Mouse (Mus musculus) heart, embryonic 13.5 days (tissue): ENCODE data around the gene Erfe. TPM values are rescaled to one million over a fixed set of nuclear protein-coding genes. Genes with fewer than 3 reads are reported as not detected.

Experiments used
- ATAC-seq: fragments of 200-750 bp; cut with Nextera tagmentation; 2 replicates; pipeline ENCODE4 v1.8.0; 2017; ENCODE audit warnings: moderate TSS enrichment; ENCODE audit not compliant: insufficient number of reproducible peaks, low FRiP score, low TSS enrichment; ENCODE audit errors: extremely low read depth
- H3K27ac ChIP-seq: fragments of 300-500 bp; sonication (generic); replicated peaks from 2 replicates; pipeline ENCODE4 v1.5.1; 2015; ENCODE audit warnings: moderate library complexity, mild to moderate bottlenecking, inconsistent platforms
- H3K27me3 ChIP-seq: fragments of 300-500 bp; sonication (generic); replicated peaks from 2 replicates; pipeline ENCODE4 v1.6.1; 2015; ENCODE audit warnings: mild to moderate bottlenecking, inconsistent platforms
- H3K36me3 ChIP-seq: fragments of 300-500 bp; sonication (generic); 2 replicates; pipeline ENCODE4 v1.6.1; 2015; ENCODE audit warnings: mild to moderate bottlenecking, inconsistent platforms
- H3K4me1 ChIP-seq: fragments of 300-500 bp; sonication (generic); 2 replicates; pipeline ENCODE4 v1.6.1; 2015; ENCODE audit warnings: inconsistent platforms
- H3K4me2 ChIP-seq: fragments of 300-500 bp; sonication (generic); 2 replicates; pipeline ENCODE4 v1.6.1; 2015; ENCODE audit warnings: inconsistent platforms, mild to moderate bottlenecking, moderate library complexity
- H3K4me3 ChIP-seq: fragments of 300-500 bp; sonication (generic); 2 replicates; pipeline ENCODE4 v1.5.1; 2015; ENCODE audit warnings: moderate library complexity, mild to moderate bottlenecking, inconsistent platforms
- H3K9ac ChIP-seq: fragments of 300-500 bp; sonication (generic); 2 replicates; pipeline ENCODE4 v1.6.1; 2015; ENCODE audit warnings: inconsistent platforms, mild to moderate bottlenecking, moderate library complexity
- H3K9me3 ChIP-seq: fragments of 300-500 bp; sonication (generic); 2 replicates; pipeline ENCODE4 v1.6.1; 2016; ENCODE audit warnings: inconsistent platforms
- WGBS: fragments of 180-500 bp; shearing (Covaris S2); methylation state at CpG from one replicate; pipeline ENCODE4 v1.1.7; 2015; ENCODE audit warnings: mixed read lengths; 5-methylcytosine and 5-hydroxymethylcytosine counted together
- polyA plus RNA-seq: library from polyadenylated mRNA; unstranded; fragments of >200 nt; fragmentation: Nextera tagmentation; extraction: Ambion mirVana; gene quantifications from 2 replicates; pipeline ENCODE4 v1.2.1, GENCODE M21; 2015

The Erfe gene
- polyA plus RNA-seq, 1 experiment from 2014 or later, result 1.8 TPM

DNA sequence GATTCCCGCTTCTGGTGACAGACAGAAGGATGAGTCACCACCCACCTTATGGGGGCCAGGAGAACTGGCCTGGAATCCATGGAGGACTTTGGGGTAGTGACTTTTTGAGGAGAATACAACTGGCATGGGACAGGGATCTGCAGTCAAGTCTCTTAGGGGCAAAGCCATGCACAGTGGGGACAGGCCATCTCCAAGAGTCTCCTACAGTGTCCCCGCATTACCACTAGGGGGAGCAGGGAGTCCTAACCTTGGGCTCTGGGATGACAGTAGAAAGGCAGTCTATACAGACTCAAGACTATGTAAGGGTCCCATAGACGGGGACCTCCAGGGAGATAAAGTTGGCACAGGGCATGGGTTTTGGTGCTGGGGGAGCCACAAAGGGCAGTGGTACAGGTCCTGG is 19.3 kb upstream of the Erfe start:
- no peak overlapping the region for H3K9ac ChIP-seq
- no peak overlapping the region for H3K4me3 ChIP-seq
- H3K4me1 ChIP-seq, result peaks cover 41% of the 10 kb centered on the region
- WGBS, result 39% methylated on average over 3 of the region's 3 CpGs
- no peak overlapping the region for H3K4me2 ChIP-seq
- no peaks in the 10 kb centered on the region for H3K36me3 ChIP-seq
- H3K9me3 ChIP-seq, result no peaks in the 10 kb centered on the region
- H3K27ac ChIP-seq, result no peak overlapping the region
- peak; percentile 39; the same call in 1 of the 2 replicates for ATAC-seq
- peaks cover 55% of the 10 kb centered on the region for H3K27me3 ChIP-seq

DNA sequence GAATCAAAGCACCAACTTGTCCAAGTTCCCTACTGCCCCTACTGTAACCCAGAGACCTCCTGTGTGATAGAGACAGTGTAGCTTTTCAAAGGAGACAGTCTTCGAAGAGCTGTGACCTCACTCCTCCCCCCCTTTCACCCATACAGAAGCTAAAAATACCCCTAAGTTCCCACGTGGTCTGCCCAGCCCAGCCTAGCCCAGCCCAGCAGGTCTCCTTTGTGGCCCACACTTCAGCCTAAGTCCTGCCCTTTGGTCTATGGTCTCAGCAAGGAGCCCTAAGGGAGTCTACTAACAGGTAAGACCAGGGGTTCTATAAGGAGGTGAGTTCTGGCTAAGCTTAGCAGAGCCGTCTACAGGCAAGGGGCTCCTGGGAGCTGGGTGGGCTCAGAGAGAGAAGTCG is 15.4 kb upstream of the Erfe start, which contains the start of gene Klhl30:
Gene Klhl30 (plus strand): TSS at position 176 of the 400 bp plus-strand sequence.
- Histone ChIP-seq H3K4me3 (peak within 1 kb of the TSS; percentile 56), H3K4me2 (peak within 1 kb of the TSS; percentile 78), H3K36me3 (peaks cover 23% of the 10 kb centered on the region), H3K9me3 (no peaks in the 10 kb centered on the region), H3K27me3 (peaks cover 15% of the 10 kb centered on the region), H3K9ac (peak within 1 kb of the TSS; percentile 84), H3K27ac (peak within 1 kb of the TSS; percentile 90), H3K4me1 (peaks cover 42% of the 10 kb centered on the region)
- ATAC-seq, result peak; percentile 48; the same call in 1 of the 2 replicates
- 23% methylated on average over 4 of the region's 4 CpGs for WGBS

DNA sequence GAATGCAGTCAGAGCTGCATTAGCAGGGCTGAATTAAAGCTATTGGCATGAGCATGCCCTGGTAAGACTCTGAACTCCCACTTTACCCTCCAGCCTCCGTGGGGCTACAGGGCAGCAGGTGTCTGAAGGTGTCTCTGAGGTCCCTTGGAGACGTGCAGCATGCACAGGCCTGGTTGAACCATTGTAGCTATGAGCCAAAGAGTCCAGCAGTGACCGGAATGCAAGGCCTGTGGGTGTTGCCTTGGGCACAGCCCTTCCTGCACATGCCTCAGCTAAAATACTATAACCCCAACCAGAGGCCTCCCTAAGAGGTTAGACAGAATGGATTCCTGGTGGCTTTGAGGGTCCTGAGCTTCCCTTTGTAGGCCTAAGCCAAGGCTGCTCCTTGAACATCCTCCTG is 15.0 kb upstream of the Erfe start:
- Histone ChIP-seq H3K4me3 (peak overlapping the region; percentile 56), H3K27me3 (peaks cover 11% of the 10 kb centered on the region), H3K27ac (peak overlapping the region; percentile 90), H3K9ac (peak overlapping the region; percentile 84), H3K9me3 (no peaks in the 10 kb centered on the region), H3K36me3 (peaks cover 27% of the 10 kb centered on the region), H3K4me1 (peaks cover 42% of the 10 kb centered on the region), H3K4me2 (peak overlapping the region; percentile 78)
- no peak for ATAC-seq
- 41% methylated on average over 3 of the region's 3 CpGs for WGBS

DNA sequence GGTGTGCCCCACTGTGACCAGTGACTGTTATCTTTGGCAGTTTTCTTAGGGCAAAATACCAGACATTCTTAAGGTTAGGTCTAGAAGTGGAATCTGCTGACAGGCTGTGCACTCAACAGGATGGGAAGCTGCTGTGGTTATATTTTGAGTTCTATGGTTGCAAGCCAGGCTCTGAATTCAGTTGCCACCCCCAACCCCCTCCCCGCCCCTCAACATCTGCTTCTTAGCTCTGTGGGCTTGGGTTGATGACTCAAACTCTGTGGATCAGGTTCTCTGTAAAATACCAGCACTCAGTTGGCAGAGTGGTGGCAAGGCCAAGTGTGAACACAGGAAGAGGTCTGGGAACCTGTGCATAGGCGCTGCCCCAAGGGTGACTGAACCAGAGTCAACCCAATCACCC is 14.0 kb upstream of the Erfe start:
- Histone ChIP-seq H3K9ac (no peak overlapping the region), H3K36me3 (peaks cover 38% of the 10 kb centered on the region), H3K27ac (no peak overlapping the region), H3K4me1 (peaks cover 42% of the 10 kb centered on the region), H3K27me3 (0 out of 2 replicates have a peak, but pooled peaks cover 5% of the 10 kb centered on the region), H3K4me2 (peak overlapping the region; percentile 78), H3K9me3 (no peaks in the 10 kb centered on the region), H3K4me3 (peak overlapping the region; percentile 56; the same call in 1 of the 2 replicates)
- ATAC-seq, result no peak
- WGBS, result 67% methylated on average over 2 of the region's 2 CpGs

DNA sequence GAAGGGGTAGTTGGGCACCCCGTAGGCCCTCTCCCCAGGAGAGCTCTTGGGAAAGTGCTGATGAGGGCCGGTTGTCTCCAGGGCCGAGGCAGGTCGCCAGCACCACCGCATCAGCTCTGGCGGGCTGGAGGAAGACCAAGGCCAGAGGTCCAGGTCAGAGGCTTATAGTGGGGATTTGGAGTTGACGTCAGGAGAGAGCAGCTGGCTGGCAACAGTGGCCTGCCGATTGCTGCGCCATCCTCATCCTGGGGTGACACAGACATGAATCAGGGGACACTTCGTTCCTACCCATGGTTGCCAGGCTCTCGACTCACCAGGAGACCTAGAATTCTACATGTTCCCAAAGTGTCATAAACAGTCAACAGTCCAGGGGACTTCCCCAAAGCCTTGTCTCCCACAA is 10.1 kb upstream of the Erfe start:
- Histone ChIP-seq H3K27ac (no peak overlapping the region), H3K9ac (no peak overlapping the region), H3K27me3 (no peaks in the 10 kb centered on the region), H3K9me3 (no peaks in the 10 kb centered on the region), H3K4me3 (no peak overlapping the region), H3K4me2 (no peak overlapping the region), H3K4me1 (peaks cover 27% of the 10 kb centered on the region), H3K36me3 (peaks cover 71% of the 10 kb centered on the region)
- ATAC-seq, result no peak
- 77% methylated on average over 11 of the region's 11 CpGs for WGBS

DNA sequence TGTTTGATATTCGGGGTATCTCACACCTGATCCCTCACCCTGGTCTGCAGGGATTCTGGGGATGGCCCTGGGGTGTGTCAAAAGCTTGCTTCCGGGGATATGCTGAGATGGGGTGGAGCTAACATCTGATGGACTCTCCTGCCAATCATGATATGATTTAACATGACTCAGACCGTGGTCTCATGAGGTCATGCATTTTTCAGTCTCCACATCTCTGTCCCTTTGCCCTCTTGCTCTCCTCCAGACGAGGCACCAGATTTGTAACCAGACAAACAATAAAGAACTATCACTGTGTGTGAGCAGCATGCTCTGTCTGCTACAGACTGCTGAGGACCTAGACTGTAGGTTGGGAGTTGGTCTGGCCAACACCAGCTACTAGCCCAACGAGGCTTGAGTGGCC is 4.1 kb upstream of the Erfe start:
- peaks cover 63% of the 10 kb centered on the region for H3K36me3 ChIP-seq
- H3K4me3 ChIP-seq, result no peak overlapping the region
- H3K27ac ChIP-seq, result no peak overlapping the region
- peaks cover 3% of the 10 kb centered on the region; the same call in 1 of the 2 replicates for H3K27me3 ChIP-seq
- H3K4me1 ChIP-seq, result peaks cover 11% of the 10 kb centered on the region
- no peak for ATAC-seq
- 74% methylated on average over 5 of the region's 5 CpGs for WGBS
- no peak overlapping the region for H3K9ac ChIP-seq
- peaks cover 10% of the 10 kb centered on the region for H3K9me3 ChIP-seq
- no peak overlapping the region for H3K4me2 ChIP-seq

DNA sequence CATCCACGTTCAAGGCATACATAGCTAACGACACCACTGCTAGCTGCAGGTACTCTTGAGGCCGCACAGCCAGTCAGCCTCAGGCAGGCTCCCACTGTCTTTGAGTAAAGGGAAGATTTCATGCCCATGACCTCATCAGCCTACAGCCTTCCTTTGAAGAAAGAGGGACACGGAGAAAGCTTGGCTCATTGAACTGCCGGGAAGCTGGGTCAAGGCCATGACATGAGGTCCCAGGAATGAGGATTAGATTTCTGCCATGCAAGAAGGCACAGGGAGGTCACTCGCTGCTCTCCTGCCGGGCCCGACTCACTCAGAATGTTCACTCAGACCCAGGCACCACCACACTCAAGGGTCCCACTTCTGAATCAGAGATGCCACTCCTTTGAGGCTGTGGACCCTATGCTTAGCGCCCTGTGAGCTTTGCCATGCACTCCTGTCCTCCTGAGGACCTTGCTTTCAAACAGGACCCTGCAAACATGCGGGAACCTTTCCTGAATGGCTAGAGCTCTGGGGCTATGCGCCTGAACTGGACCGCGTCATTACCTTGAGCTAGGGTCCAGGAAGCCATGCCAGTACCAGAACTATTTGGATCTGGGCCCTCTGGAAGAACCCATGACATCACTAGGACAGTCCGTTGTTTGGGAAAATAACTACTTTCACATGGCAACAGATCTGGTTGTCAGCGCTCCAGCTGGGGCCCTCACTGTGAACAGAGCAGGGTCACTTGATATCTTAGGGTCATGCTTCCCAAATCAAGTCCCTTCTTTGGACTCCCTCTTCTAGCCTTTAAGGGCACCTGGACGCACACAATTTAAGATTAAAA is 1.2 kb upstream of the Erfe start:
- Histone ChIP-seq H3K36me3 (peaks cover 45% of the 10 kb centered on the region), H3K4me2 (no peak overlapping the region), H3K9ac (no peak overlapping the region)

DNA sequence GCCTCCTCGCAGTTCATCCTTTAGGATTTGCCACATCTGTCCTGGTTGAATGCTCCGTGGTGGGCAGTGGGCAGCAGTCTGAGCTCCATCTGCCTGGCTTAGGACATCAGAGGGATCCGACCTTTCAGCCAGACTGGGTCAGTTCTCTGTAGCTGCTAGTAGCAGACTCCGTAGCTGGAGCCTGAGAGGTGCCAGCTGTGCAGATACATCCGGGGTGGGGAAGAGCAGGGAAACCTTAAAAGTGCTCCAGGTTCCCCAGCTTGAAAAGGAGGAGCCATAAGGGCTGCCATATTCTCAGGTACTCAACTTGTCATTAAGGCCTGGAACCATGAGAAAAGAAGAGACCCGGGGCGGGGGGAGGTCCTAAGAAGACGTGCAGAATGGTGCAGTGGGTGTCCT is 415 bp upstream of the Erfe start:
- no peak overlapping the region for H3K27ac ChIP-seq
- H3K4me1 ChIP-seq, result peaks cover 11% of the 10 kb centered on the region
- peak overlapping the region; percentile 60 for H3K4me3 ChIP-seq
- ATAC-seq, result 0 out of 2 replicates have a peak, but pooled peaks have one; percentile 12
- H3K9ac ChIP-seq, result peak overlapping the region; percentile 80
- H3K9me3 ChIP-seq, result peaks cover 10% of the 10 kb centered on the region
- H3K27me3 ChIP-seq, result peaks cover 9% of the 10 kb centered on the region; the same call in 1 of the 2 replicates
- 27% methylated on average over 8 of the region's 8 CpGs for WGBS
- H3K4me2 ChIP-seq, result peak overlapping the region; percentile 99
- H3K36me3 ChIP-seq, result peaks cover 45% of the 10 kb centered on the region

More for the DNA sequence above, 1.2 kb upstream of the Erfe start:
- H3K27me3 ChIP-seq, result peaks cover 9% of the 10 kb centered on the region; the same call in 1 of the 2 replicates
- H3K4me3 ChIP-seq, result no peak overlapping the region
- H3K4me1 ChIP-seq, result peaks cover 11% of the 10 kb centered on the region
- H3K9me3 ChIP-seq, result peaks cover 10% of the 10 kb centered on the region
- no peak overlapping the region for H3K27ac ChIP-seq
- 88% methylated on average over 16 of the region's 16 CpGs for WGBS
- no peak for ATAC-seq

DNA sequence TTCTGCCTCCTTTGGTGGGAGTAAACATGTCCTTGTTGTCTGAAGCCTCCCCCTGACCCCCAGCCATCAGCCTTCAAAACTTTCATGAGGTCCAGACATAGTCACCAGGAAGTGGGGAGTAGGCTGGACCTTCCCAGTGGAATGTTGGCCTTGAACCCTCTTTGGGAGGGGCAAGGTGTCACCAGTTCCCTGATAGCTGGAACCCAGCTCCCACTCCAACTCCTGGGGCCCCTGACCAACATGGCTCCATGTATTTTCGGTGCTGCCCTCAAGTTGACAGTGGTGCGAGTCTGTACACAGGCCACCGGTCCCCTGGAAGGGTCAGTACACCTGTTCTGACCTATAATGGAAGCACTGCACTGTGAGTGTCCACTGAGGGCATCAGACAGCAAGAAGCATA is 1.1 kb downstream of the Erfe start:
- Histone ChIP-seq H3K4me3 (peak overlapping the region; percentile 60; the same call in 1 of the 2 replicates), H3K27me3 (peaks cover 9% of the 10 kb centered on the region; the same call in 1 of the 2 replicates), H3K9me3 (peaks cover 10% of the 10 kb centered on the region), H3K27ac (no peak overlapping the region), H3K9ac (no peak overlapping the region), H3K36me3 (peaks cover 45% of the 10 kb centered on the region), H3K4me2 (peak overlapping the region; percentile 99; the same call in 1 of the 2 replicates), H3K4me1 (peaks cover 11% of the 10 kb centered on the region)
- 95% methylated on average over 3 of the region's 3 CpGs for WGBS
- ATAC-seq, result no peak

DNA sequence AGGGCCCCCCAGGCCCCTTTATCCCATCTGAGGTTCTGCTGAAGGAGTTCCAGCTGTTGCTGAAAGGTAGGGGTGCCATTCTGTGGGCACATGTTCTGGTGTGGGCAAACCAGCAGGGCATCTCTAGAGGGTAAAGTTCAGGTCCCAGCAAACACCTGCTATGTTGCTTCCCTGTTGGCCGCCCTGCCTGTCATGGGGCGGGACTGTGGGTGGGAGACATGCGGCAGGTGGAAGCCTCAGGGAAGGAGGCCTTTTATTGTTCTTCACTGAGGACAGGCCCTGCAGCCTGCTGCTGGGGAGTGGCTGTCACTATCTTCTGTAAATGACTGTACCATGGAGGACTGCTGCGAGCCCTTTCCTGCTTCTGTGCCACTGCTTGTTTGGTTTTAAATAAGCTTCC is 3.2 kb downstream of the Erfe start:
- Histone ChIP-seq H3K36me3 (peaks cover 52% of the 10 kb centered on the region), H3K27ac (no peak overlapping the region)
- WGBS, result 71% methylated on average over 4 of the region's 4 CpGs

DNA sequence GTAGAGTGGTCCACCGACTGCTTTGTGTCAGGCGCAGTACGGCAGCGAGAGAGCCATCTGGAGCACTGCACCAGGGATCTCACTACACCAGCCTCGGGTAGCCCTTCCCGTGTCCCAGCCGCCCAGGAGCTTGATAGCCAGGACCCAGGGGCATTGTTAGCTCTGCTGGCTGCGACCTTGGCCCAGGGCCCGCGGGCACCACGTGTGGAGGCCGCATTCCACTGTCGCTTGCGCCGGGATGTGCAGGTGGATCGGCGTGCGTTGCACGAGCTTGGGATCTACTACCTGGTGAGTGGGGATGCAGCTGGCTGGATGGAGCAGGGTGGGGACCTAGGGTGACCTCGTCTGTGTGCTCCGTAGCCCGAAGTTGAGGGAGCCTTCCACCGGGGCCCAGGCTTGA is 3.8 kb downstream of the Erfe start:
- 81% methylated on average over 23 of the region's 23 CpGs for WGBS
- Histone ChIP-seq H3K9ac (no peak overlapping the region), H3K4me3 (no peak overlapping the region), H3K27me3 (peaks cover 9% of the 10 kb centered on the region; the same call in 1 of the 2 replicates), H3K36me3 (peaks cover 56% of the 10 kb centered on the region), H3K4me2 (no peak overlapping the region), H3K27ac (no peak overlapping the region), H3K9me3 (no peaks in the 10 kb centered on the region), H3K4me1 (peaks cover 11% of the 10 kb centered on the region)
- ATAC-seq, result no peak

More for the DNA sequence above, 3.2 kb downstream of the Erfe start:
- Histone ChIP-seq H3K4me3 (no peak overlapping the region), H3K4me2 (no peak overlapping the region), H3K9ac (no peak overlapping the region), H3K9me3 (peaks cover 1% of the 10 kb centered on the region; the same call in 1 of the 2 replicates), H3K27me3 (peaks cover 9% of the 10 kb centered on the region; the same call in 1 of the 2 replicates), H3K4me1 (peaks cover 11% of the 10 kb centered on the region)
- ATAC-seq, result no peak
